Mouse (Mus musculus): ENCODE measurements at regions not wholly inside any gene's neighbourhood (a gene's known extent, or its start where the extent isn't known, plus 50 kb on each side); places are given as distances from the start of the nearest gene placed in this dataset.
"Not testable (repeated sequence)": the region's sequence is repeated elsewhere in the genome, so short reads cannot be mapped to it uniquely, and the experiment has no call there.

DNA sequence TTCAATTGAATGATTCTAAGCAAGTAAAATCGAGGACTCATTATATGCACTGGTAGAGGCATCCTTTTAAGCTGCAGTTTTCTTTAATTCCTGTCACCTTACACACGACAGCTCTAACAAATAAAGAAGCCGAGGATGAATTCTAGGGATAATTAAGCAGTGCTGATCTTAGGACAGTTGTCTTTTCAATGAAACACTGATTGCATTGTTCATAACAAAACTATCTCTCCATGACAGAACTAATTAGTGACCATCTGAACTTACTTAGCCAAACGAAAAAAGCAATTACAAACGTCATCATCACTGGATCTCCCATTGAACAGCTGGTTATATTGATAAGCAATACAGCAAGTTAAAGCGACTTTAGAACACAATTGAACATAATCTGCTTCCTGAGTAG, 1579.7 kb upstream of the G6pd2 start:
- Histone ChIP-seq H3K4me1 (replicated peaks; ENCODE audit: control insufficient read depth, insufficient read depth, low read length) (no peaks in the 10 kb centered on the region), H3K4me3 (ENCODE audit: low read depth, low read length) (no peak overlapping the region), H3K9ac (ENCODE audit: low read length) (no peak overlapping the region), H3K27me3 (ENCODE audit: control insufficient read depth, insufficient read depth, low read length) (no peaks in the 10 kb centered on the region), H3K27ac (ENCODE audit: low read depth, low read length) (no peak overlapping the region), H3K4me2 (ENCODE audit: low read depth, low read length, severe bottlenecking) (no peak overlapping the region), H3K9me3 (ENCODE audit: control insufficient read depth, low read length) (no peaks in the 10 kb centered on the region), H3K36me3 (ENCODE audit: control insufficient read depth, insufficient read depth, low read length) (no peaks in the 10 kb centered on the region)
- WGBS = 24% methylated on average over 6 of the region's 6 CpGs
- no peak for DNase-seq (ENCODE audit: low spot score)
- no peak; the same call in 1 of the 2 replicates for ATAC-seq (replicated peaks; ENCODE audit: low FRiP score)

DNA sequence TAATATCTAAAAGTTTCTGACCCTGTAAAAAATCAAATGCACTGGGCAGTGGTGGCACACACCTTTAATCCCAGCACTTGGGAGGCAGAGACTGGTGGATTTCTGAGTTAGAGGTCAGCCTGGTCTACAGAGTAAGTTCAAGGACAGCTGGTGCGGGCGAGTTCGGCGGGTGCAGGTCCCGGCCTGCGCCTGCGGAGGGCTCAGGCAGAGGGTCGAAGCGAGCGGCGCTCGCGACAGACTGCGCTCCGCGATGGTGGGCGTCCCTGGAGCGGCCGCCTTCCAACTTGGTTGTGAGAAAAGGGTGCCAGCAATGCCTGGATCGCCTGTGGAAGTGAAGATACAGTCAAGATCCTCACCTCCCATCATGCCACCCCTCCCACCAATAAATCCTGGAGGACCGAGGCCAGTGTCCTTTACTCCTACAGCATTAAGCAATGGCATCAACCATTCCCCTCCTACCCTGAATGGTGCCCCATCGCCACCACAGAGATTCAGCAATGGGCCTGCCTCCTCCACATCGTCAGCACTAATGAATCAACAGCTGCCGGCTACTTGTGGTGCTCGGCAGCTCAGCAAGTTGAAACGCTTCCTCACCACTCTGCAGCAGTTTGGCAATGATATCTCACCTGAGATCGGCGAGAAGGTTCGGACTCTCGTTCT, 1577.3 kb upstream of the G6pd2 start:
- H3K9me3 ChIP-seq (ENCODE audit: control insufficient read depth, low read length); H3K9ac ChIP-seq (ENCODE audit: low read length); DNase-seq (ENCODE audit: low spot score); H3K4me2 ChIP-seq (ENCODE audit: low read depth, low read length, severe bottlenecking); H3K4me1 ChIP-seq (replicated peaks; ENCODE audit: control insufficient read depth, insufficient read depth, low read length); H3K27ac ChIP-seq (ENCODE audit: low read depth, low read length); H3K36me3 ChIP-seq (ENCODE audit: control insufficient read depth, insufficient read depth, low read length); H3K4me3 ChIP-seq (ENCODE audit: low read depth, low read length); H3K27me3 ChIP-seq (ENCODE audit: control insufficient read depth, insufficient read depth, low read length): not testable (repeated sequence)
- ATAC-seq (replicated peaks; ENCODE audit: low FRiP score) = peak; percentile 88
- WGBS = 18% methylated on average over 26 of the region's 30 CpGs

DNA sequence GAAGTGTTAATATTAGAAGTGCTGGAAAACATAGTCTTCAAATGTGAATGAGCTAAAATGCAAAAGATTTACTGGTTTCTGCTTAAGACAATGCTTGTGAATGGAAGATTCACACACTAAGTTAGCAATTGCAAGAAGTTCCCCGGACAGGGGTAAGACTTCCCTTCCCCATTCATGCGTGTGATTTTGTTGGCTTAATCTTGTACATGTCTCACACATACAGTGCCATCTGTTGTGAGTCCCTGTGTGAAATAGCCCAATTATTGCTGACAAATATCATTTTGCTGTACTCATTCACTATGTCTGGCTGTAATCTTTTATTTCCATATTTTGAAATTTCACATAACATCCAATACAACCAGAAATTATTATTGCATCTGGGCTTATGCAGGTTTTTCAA, 1564.4 kb upstream of the G6pd2 start:
- 95% methylated on average over 2 of the region's 2 CpGs for WGBS
- ATAC-seq (replicated peaks; ENCODE audit: low FRiP score) (no peak), DNase-seq (ENCODE audit: low spot score) (no peak)

DNA sequence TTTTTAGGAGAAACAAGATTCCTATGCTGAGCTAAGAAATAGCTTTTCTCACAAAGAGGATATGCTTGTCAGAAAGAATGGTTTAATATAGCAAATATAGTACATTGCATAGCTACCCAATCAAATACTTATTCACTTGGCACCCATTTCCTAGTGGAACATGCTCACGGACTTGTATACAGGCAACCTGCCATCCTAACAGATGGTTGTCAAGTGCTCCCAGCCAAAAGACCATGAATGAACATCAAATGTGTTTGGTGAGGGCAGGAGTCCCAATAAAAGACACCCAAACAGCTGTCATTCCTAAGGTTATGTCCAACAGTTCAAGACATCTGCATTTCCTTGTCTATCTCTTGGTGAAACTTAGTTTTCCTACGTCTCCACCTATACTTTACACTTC, 1531.9 kb upstream of the G6pd2 start:
- H3K4me3 ChIP-seq (ENCODE audit: low read depth, low read length) = no peak overlapping the region
- H3K27ac ChIP-seq (ENCODE audit: low read depth, low read length) = no peak overlapping the region
- H3K4me2 ChIP-seq (ENCODE audit: low read depth, low read length, severe bottlenecking) = no peak overlapping the region
- no peaks in the 10 kb centered on the region for H3K36me3 ChIP-seq (ENCODE audit: control insufficient read depth, insufficient read depth, low read length)
- DNase-seq (ENCODE audit: low spot score) (no peak), ATAC-seq (replicated peaks; ENCODE audit: low FRiP score) (no peak)
- 89% methylated on average over 2 of the region's 2 CpGs for WGBS
- H3K4me1 ChIP-seq (replicated peaks; ENCODE audit: control insufficient read depth, insufficient read depth, low read length) = no peaks in the 10 kb centered on the region
- no peak overlapping the region for H3K9ac ChIP-seq (ENCODE audit: low read length)
- no peaks in the 10 kb centered on the region for H3K9me3 ChIP-seq (ENCODE audit: control insufficient read depth, low read length)
- no peaks in the 10 kb centered on the region for H3K27me3 ChIP-seq (ENCODE audit: control insufficient read depth, insufficient read depth, low read length)

More for the DNA sequence above, 1564.4 kb upstream of the G6pd2 start:
- Histone ChIP-seq H3K4me1 (replicated peaks; ENCODE audit: control insufficient read depth, insufficient read depth, low read length) (no peaks in the 10 kb centered on the region), H3K4me3 (ENCODE audit: low read depth, low read length) (no peak overlapping the region), H3K27ac (ENCODE audit: low read depth, low read length) (no peak overlapping the region), H3K9ac (ENCODE audit: low read length) (no peak overlapping the region), H3K9me3 (ENCODE audit: control insufficient read depth, low read length) (no peaks in the 10 kb centered on the region), H3K36me3 (ENCODE audit: control insufficient read depth, insufficient read depth, low read length) (no peaks in the 10 kb centered on the region), H3K4me2 (ENCODE audit: low read depth, low read length, severe bottlenecking) (no peak overlapping the region), H3K27me3 (ENCODE audit: control insufficient read depth, insufficient read depth, low read length) (no peaks in the 10 kb centered on the region)
